Mouse (Mus musculus) neural tube, embryonic 15.5 days (tissue): ENCODE results near the gene Abca14. TPM values are rescaled to one million over a fixed set of nuclear protein-coding genes. Genes with fewer than 3 reads are reported as not detected.

Experiments used
- polyA plus RNA-seq: library from polyadenylated mRNA; unstranded; fragments of >200 nt; fragmentation: Nextera tagmentation; extraction: Ambion mirVana; gene quantifications from 2 replicates; pipeline ENCODE4 v1.2.1, GENCODE M21; 2015

Gene Abca14
- polyA plus RNA-seq, 1 experiment from 2014 or later = not detected

Other genes with a start within 250 kb of the Abca14 start
- gene Dnah3, start 108.7 kb upstream of the Abca14 start, polyA plus RNA-seq = 0.23 TPM in 1 of 2 replicates, not detected in the other
- gene Tmem159, start 101.6 kb upstream of the Abca14 start, polyA plus RNA-seq = 15.2 and 18.3 TPM in 2 replicates
- 0.10 TPM in 1 of 2 replicates, not detected in the other for gene Zp2, start 58.7 kb upstream of the Abca14 start, polyA plus RNA-seq
- 0.32 TPM in 1 of 2 replicates, not detected in the other for gene Anks4b, start 30.1 kb upstream of the Abca14 start, polyA plus RNA-seq
- 9.0 and 9.9 TPM in 2 replicates for gene Crym, start 1.9 kb upstream of the Abca14 start, polyA plus RNA-seq
- 0.27 TPM in 1 of 2 replicates, not detected in the other for gene Abca15, start 124.7 kb downstream of the Abca14 start, polyA plus RNA-seq
- not detected in 2 replicates for gene Abca16, start 205.7 kb downstream of the Abca14 start, polyA plus RNA-seq